Mouse (Mus musculus): Measurements from ENCODE around the gene Ap5s1. TPM values are rescaled to one million over a fixed set of nuclear protein-coding genes. Genes with fewer than 3 reads are reported as not detected.
A peak's percentile ranks its signal among the peaks of the same experiment; 100 is the strongest.

Ap5s1 gene
- polyA plus RNA-seq, 1 experiment from 2014 or later, result 23.7 TPM

- Histone ChIP-seq H3K4me1 (ENCODE audit: control insufficient read depth, insufficient read depth, low read length) (no peaks in the 10 kb centered on the region), H3K4me2 (replicated peaks; ENCODE audit: low read depth, low read length) (no peak overlapping the region), H3K27ac (ENCODE audit: low read depth, low read length) (no peak overlapping the region), H3K9ac (ENCODE audit: low read depth, low read length) (no peak overlapping the region), H3K9me3 (ENCODE audit: control insufficient read depth, low read length) (no peaks in the 10 kb centered on the region), H3K36me3 (ENCODE audit: control insufficient read depth, insufficient read depth, low read length) (peaks cover 73% of the 10 kb centered on the region), H3K4me3 (ENCODE audit: low read length) (no peak overlapping the region), H3K27me3 (ENCODE audit: control insufficient read depth, insufficient read depth, low read length) (no peaks in the 10 kb centered on the region)
- no peak for ATAC-seq (ENCODE audit: low FRiP score, low TSS enrichment)
These were observed 35.3 kb downstream of the Ap5s1 start for GRCm38 (mm10) chr2:131242180-131242579.

- Histone ChIP-seq H3K9me3 (ENCODE audit: control insufficient read depth, low read length) (no peaks in the 10 kb centered on the region), H3K4me1 (ENCODE audit: control insufficient read depth, insufficient read depth, low read length) (no peaks in the 10 kb centered on the region), H3K4me3 (ENCODE audit: low read length) (no peak overlapping the region), H3K4me2 (replicated peaks; ENCODE audit: low read depth, low read length) (no peak overlapping the region), H3K27me3 (ENCODE audit: control insufficient read depth, insufficient read depth, low read length) (no peaks in the 10 kb centered on the region), H3K36me3 (ENCODE audit: control insufficient read depth, insufficient read depth, low read length) (peaks cover 81% of the 10 kb centered on the region), H3K27ac (ENCODE audit: low read depth, low read length) (no peak overlapping the region), H3K9ac (ENCODE audit: low read depth, low read length) (no peak overlapping the region)
- 77% methylated on average over 7 of the region's 7 CpGs for WGBS
- ATAC-seq (ENCODE audit: low FRiP score, low TSS enrichment), result no peak
These were observed 36.1 kb downstream of the Ap5s1 start for GRCm38 (mm10) chr2:131242929-131243328.

- Histone ChIP-seq H3K4me2 (replicated peaks; ENCODE audit: low read depth, low read length) (no peak overlapping the region), H3K4me1 (ENCODE audit: control insufficient read depth, insufficient read depth, low read length) (0 out of 2 replicates have a peak, but pooled peaks cover 3% of the 10 kb centered on the region), H3K9me3 (ENCODE audit: control insufficient read depth, low read length) (no peaks in the 10 kb centered on the region), H3K27ac (ENCODE audit: low read depth, low read length) (peak overlapping the region; percentile 73), H3K36me3 (ENCODE audit: control insufficient read depth, insufficient read depth, low read length) (no peaks in the 10 kb centered on the region; the same call in 1 of the 2 replicates), H3K27me3 (ENCODE audit: control insufficient read depth, insufficient read depth, low read length) (no peaks in the 10 kb centered on the region), H3K9ac (ENCODE audit: low read depth, low read length) (0 out of 2 replicates have a peak overlapping the region, but pooled peaks have one; percentile 5), H3K4me3 (ENCODE audit: low read length) (no peak overlapping the region)
- peak; percentile 76 for ATAC-seq (ENCODE audit: low FRiP score, low TSS enrichment)
- WGBS, result 18% methylated on average over 7 of the region's 7 CpGs
These were observed 46.9 kb downstream of the Ap5s1 start for GRCm38 (mm10) chr2:131253681-131254328.

GRCm38 (mm10) chr2:131254329-131254713 lies 47.4 kb downstream of the Ap5s1 start:
- Histone ChIP-seq H3K9ac (ENCODE audit: low read depth, low read length) (no peak overlapping the region), H3K4me1 (ENCODE audit: control insufficient read depth, insufficient read depth, low read length) (0 out of 2 replicates have a peak, but pooled peaks cover 3% of the 10 kb centered on the region), H3K27ac (ENCODE audit: low read depth, low read length) (peak overlapping the region; percentile 73), H3K9me3 (ENCODE audit: control insufficient read depth, low read length) (no peaks in the 10 kb centered on the region), H3K4me3 (ENCODE audit: low read length) (no peak overlapping the region), H3K27me3 (ENCODE audit: control insufficient read depth, insufficient read depth, low read length) (no peaks in the 10 kb centered on the region), H3K36me3 (ENCODE audit: control insufficient read depth, insufficient read depth, low read length) (no peaks in the 10 kb centered on the region; the same call in 1 of the 2 replicates), H3K4me2 (replicated peaks; ENCODE audit: low read depth, low read length) (no peak overlapping the region)
- 48% methylated on average over 2 of the region's 2 CpGs for WGBS
- ATAC-seq (ENCODE audit: low FRiP score, low TSS enrichment), result peak; percentile 4

- 66% methylated on average over 3 of the region's 3 CpGs for WGBS
- 0 out of 2 replicates have a peak, but pooled peaks cover 3% of the 10 kb centered on the region for H3K4me1 ChIP-seq (ENCODE audit: control insufficient read depth, insufficient read depth, low read length)
These were observed 48.9 kb downstream of the Ap5s1 start for GRCm38 (mm10) chr2:131255738-131256137.

GRCm38 (mm10) chr2:131258693-131259092 lies 51.8 kb downstream of the Ap5s1 start:
- H3K36me3 ChIP-seq (ENCODE audit: control insufficient read depth, insufficient read depth, low read length), result no peaks in the 10 kb centered on the region
- H3K4me3 ChIP-seq (ENCODE audit: low read length), result no peak overlapping the region
- no peak for ATAC-seq (ENCODE audit: low FRiP score, low TSS enrichment)
- H3K4me2 ChIP-seq (replicated peaks; ENCODE audit: low read depth, low read length), result no peak overlapping the region
- H3K9ac ChIP-seq (ENCODE audit: low read depth, low read length), result no peak overlapping the region
- no peak overlapping the region for H3K27ac ChIP-seq (ENCODE audit: low read depth, low read length)
- 77% methylated on average over 8 of the region's 8 CpGs for WGBS
- no peaks in the 10 kb centered on the region for H3K9me3 ChIP-seq (ENCODE audit: control insufficient read depth, low read length)
- no peaks in the 10 kb centered on the region for H3K27me3 ChIP-seq (ENCODE audit: control insufficient read depth, insufficient read depth, low read length)
- no peaks in the 10 kb centered on the region; the same call in 1 of the 2 replicates for H3K4me1 ChIP-seq (ENCODE audit: control insufficient read depth, insufficient read depth, low read length)

More at GRCm38 (mm10) chr2:131255738-131256137, 48.9 kb downstream of the Ap5s1 start:
- no peak for ATAC-seq (ENCODE audit: low FRiP score, low TSS enrichment)
- Histone ChIP-seq H3K27me3 (ENCODE audit: control insufficient read depth, insufficient read depth, low read length) (no peaks in the 10 kb centered on the region), H3K4me3 (ENCODE audit: low read length) (no peak overlapping the region), H3K9me3 (ENCODE audit: control insufficient read depth, low read length) (no peaks in the 10 kb centered on the region), H3K4me2 (replicated peaks; ENCODE audit: low read depth, low read length) (no peak overlapping the region), H3K9ac (ENCODE audit: low read depth, low read length) (no peak overlapping the region), H3K27ac (ENCODE audit: low read depth, low read length) (no peak overlapping the region), H3K36me3 (ENCODE audit: control insufficient read depth, insufficient read depth, low read length) (no peaks in the 10 kb centered on the region)

- H3K9me3 ChIP-seq (ENCODE audit: control insufficient read depth, low read length), result no peaks in the 10 kb centered on the region
- ATAC-seq (ENCODE audit: low FRiP score, low TSS enrichment), result no peak
- no peaks in the 10 kb centered on the region for H3K36me3 ChIP-seq (ENCODE audit: control insufficient read depth, insufficient read depth, low read length)
- no peak overlapping the region for H3K9ac ChIP-seq (ENCODE audit: low read depth, low read length)
- H3K27ac ChIP-seq (ENCODE audit: low read depth, low read length), result no peak overlapping the region
- WGBS, result 60% methylated on average over 9 of the region's 9 CpGs
- no peak overlapping the region for H3K4me2 ChIP-seq (replicated peaks; ENCODE audit: low read depth, low read length)
- no peaks in the 10 kb centered on the region for H3K27me3 ChIP-seq (ENCODE audit: control insufficient read depth, insufficient read depth, low read length)
- no peak overlapping the region for H3K4me3 ChIP-seq (ENCODE audit: low read length)
- H3K4me1 ChIP-seq (ENCODE audit: control insufficient read depth, insufficient read depth, low read length), result peaks cover 12% of the 10 kb centered on the region
These were observed 53.8 kb downstream of the Ap5s1 start for GRCm38 (mm10) chr2:131260544-131261307.

GRCm38 (mm10) chr2:131261481-131262212 lies 54.8 kb downstream of the Ap5s1 start:
- Histone ChIP-seq H3K36me3 (ENCODE audit: control insufficient read depth, insufficient read depth, low read length) (no peaks in the 10 kb centered on the region), H3K4me3 (ENCODE audit: low read length) (peak overlapping the region; percentile 84), H3K4me1 (ENCODE audit: control insufficient read depth, insufficient read depth, low read length) (peaks cover 12% of the 10 kb centered on the region), H3K27ac (ENCODE audit: low read depth, low read length) (peak overlapping the region; percentile 99), H3K27me3 (ENCODE audit: control insufficient read depth, insufficient read depth, low read length) (no peaks in the 10 kb centered on the region), H3K9me3 (ENCODE audit: control insufficient read depth, low read length) (no peaks in the 10 kb centered on the region), H3K4me2 (replicated peaks; ENCODE audit: low read depth, low read length) (peak overlapping the region; percentile 55), H3K9ac (ENCODE audit: low read depth, low read length) (peak overlapping the region; percentile 98)
- WGBS, result 4% methylated on average over 10 of the region's 10 CpGs
- peak; percentile 74 for ATAC-seq (ENCODE audit: low FRiP score, low TSS enrichment)

All from kidney, embryonic 14.5 days (tissue).